In genomic region chr5:52431276-52431844, GRCm38 (mm10) we compare ENCODE assay signal across 13 mouse cellular contexts. TPM values are rescaled to one million over a fixed set of nuclear protein-coding genes. Genes with fewer than 3 reads are reported as not detected.
A peak's percentile ranks its signal among the peaks of the same experiment; 100 is the strongest.
DNase-seq lines count a peak whose midpoint lies in the region; ATAC-seq lines count a peak whose summit lies in the region.
"Had no signal": no experiment of that assay in that cellular context is flagged by ENCODE, and none has a peak within 500 bp of the region (broad histone marks: within the 10 kb centered on the region; RNA-seq: fewer than 3 reads in every experiment).

No protein-coding gene starts in this region.

- ATAC-seq in kidney, embryonic 15.5 days (replicated peaks; ENCODE audit: low FRiP score) = no peak
- no peak for ATAC-seq in forebrain, embryonic 12.5 days (ENCODE audit: low FRiP score)
- ATAC-seq: inflammation-experienced regulatory T-cells, adult 6 months had no signal

- H3K4me1 ChIP-seq in kidney, embryonic 15.5 days = no peaks in the 10 kb centered on the region
- H3K4me1 ChIP-seq in forebrain, embryonic 12.5 days = peaks cover 10% of the 10 kb centered on the region

- H3K9ac ChIP-seq in kidney, embryonic 15.5 days = no peak overlapping the region
- no peak overlapping the region for H3K9ac ChIP-seq in forebrain, embryonic 12.5 days
- H3K9ac ChIP-seq: liver, embryonic 14.5 days; midbrain, embryonic 12.5 days; neural tube, embryonic 13.5 days had no signal

- H3K4me3 ChIP-seq in kidney, embryonic 15.5 days (replicated peaks) = no peak overlapping the region
- H3K4me3 ChIP-seq in forebrain, embryonic 12.5 days (replicated peaks) = no peak overlapping the region
- H3K4me3 ChIP-seq: midbrain, embryonic 12.5 days; neural tube, embryonic 13.5 days had no signal

- H3K36me3 ChIP-seq in kidney, embryonic 15.5 days = no peaks in the 10 kb centered on the region
- H3K36me3 ChIP-seq in forebrain, embryonic 12.5 days (replicated peaks) = no peaks in the 10 kb centered on the region
- H3K36me3 ChIP-seq: midbrain, embryonic 12.5 days; neural tube, embryonic 13.5 days had no signal

- DNase-seq in adrenal gland, postnatal 14 days = peak; percentile 30
- no peak for DNase-seq in adrenal gland, adult (ENCODE audit: inconsistent age in 2 of 2, low spot score in 1 of 2)
- peak; percentile 47 for DNase-seq in kidney, adult 11 months
- DNase-seq in urinary bladder, adult 18-20 months (ENCODE audit: low spot score in 2 of 2) = peak; percentile 1 to 9
- DNase-seq in urinary bladder, postnatal 4 days (ENCODE audit: low spot score in 2 of 2) = no peak
- no peak for DNase-seq in cerebellum, postnatal 25 days
- DNase-seq: cerebellum, adult 9-11 months had no signal

- 54% methylated on average over 8 of the region's 8 CpGs for WGBS in kidney, embryonic 15.5 days
- 70% methylated on average over 8 of the region's 8 CpGs for WGBS in forebrain, embryonic 12.5 days

- no peak overlapping the region for H3K27ac ChIP-seq in kidney, embryonic 15.5 days
- no peak overlapping the region for H3K27ac ChIP-seq in forebrain, embryonic 12.5 days
- H3K27ac ChIP-seq: liver, embryonic 14.5 days; midbrain, embryonic 12.5 days; neural tube, embryonic 13.5 days had no signal

- H3K27me3 ChIP-seq in kidney, embryonic 15.5 days = no peaks in the 10 kb centered on the region
- H3K27me3 ChIP-seq in forebrain, embryonic 12.5 days = no peaks in the 10 kb centered on the region
- H3K27me3 ChIP-seq: neural tube, embryonic 13.5 days had no signal

- no peaks in the 10 kb centered on the region for H3K9me3 ChIP-seq in kidney, embryonic 15.5 days (replicated peaks)
- no peaks in the 10 kb centered on the region for H3K9me3 ChIP-seq in forebrain, embryonic 12.5 days
- H3K9me3 ChIP-seq: midbrain, embryonic 12.5 days; neural tube, embryonic 13.5 days had no signal

- no peak overlapping the region for H3K4me2 ChIP-seq in kidney, embryonic 15.5 days
- H3K4me2 ChIP-seq in forebrain, embryonic 12.5 days = no peak overlapping the region
- H3K4me2 ChIP-seq: midbrain, embryonic 12.5 days; neural tube, embryonic 13.5 days had no signal

RNA-seq across cellular contexts. Expression of gene Ccdc149, which starts 40.0 kb away (rescaled TPM):
- total RNA-seq in adrenal gland, postnatal 14 days (2021) = 3.9 and 5.5 TPM in 2 replicates
- 3.0 and 3.4 TPM in 2 replicates for polyA plus RNA-seq in kidney, embryonic 15.5 days (2015; fragmentation: Nextera tagmentation; extraction: Ambion mirVana)
- 5.5 and 5.9 TPM in 2 replicates for polyA plus RNA-seq in forebrain, embryonic 12.5 days (2016; fragmentation: Nextera tagmentation; extraction: Ambion mirVana)
- polyA plus RNA-seq: inflammation-experienced regulatory T-cells, adult 6 months had no signal

Comparison
In these comparisons a context has a peak if more than half of its experiments do, and no peak if none do; other contexts are left out.
1. DNase-seq: peak in adrenal gland, postnatal 14 days (single experiment), kidney, adult 11 months (single experiment) and urinary bladder, adult 18-20 months (2 of 2); none in adrenal gland, adult (0 of 2), urinary bladder, postnatal 4 days (0 of 2) and cerebellum, postnatal 25 days (0 of 2).